Mouse (Mus musculus): ENCODE data around the gene Etl4. TPM values are rescaled to one million over a fixed set of nuclear protein-coding genes. Genes with fewer than 3 reads are reported as not detected.

Gene Etl4
- total RNA-seq, 2 experiments from 2014 or later: 57.5 to 85.3 TPM

GRCm38 (mm10) chr2:20748481-20748880 lies 838.9 kb downstream of the Etl4 start:
- H3K27ac ChIP-seq: no peak overlapping the region
- intact Hi-C loops (cut with DNase I): no loop called here
- DNase-seq: no peak
- no peak overlapping the region for H3K4me3 ChIP-seq
- no peak for TF ChIP-seq CTCF (IDR thresholded peaks at IDR 0.05)

- no peak for TF ChIP-seq CTCF (IDR thresholded peaks at IDR 0.05)
- H3K4me3 ChIP-seq: no peak overlapping the region
- H3K27ac ChIP-seq: no peak overlapping the region
- intact Hi-C loops (cut with DNase I): no loop called here
- no peak for DNase-seq
These were observed 840.1 kb downstream of the Etl4 start for GRCm38 (mm10) chr2:20749687-20750086.

GRCm38 (mm10) chr2:20753282-20754110 lies 843.9 kb downstream of the Etl4 start:
- intact Hi-C loops (cut with DNase I): no loop called here
- no peak for DNase-seq
- no peak for TF ChIP-seq CTCF (IDR thresholded peaks at IDR 0.05)
- Histone ChIP-seq H3K27ac (peak overlapping the region; percentile 41), H3K4me3 (no peak overlapping the region)

- Histone ChIP-seq H3K4me3 (no peak overlapping the region), H3K27ac (no peak overlapping the region)
- intact Hi-C loops (cut with DNase I): no loop called here
- TF ChIP-seq CTCF (IDR thresholded peaks at IDR 0.05): no peak
- no peak for DNase-seq
These were observed 847.4 kb downstream of the Etl4 start for GRCm38 (mm10) chr2:20756964-20757363.

GRCm38 (mm10) chr2:20759045-20759662 lies 849.6 kb downstream of the Etl4 start:
- Histone ChIP-seq H3K4me3 (no peak overlapping the region), H3K27ac (no peak overlapping the region)
- DNase-seq: no peak
- no peak for TF ChIP-seq CTCF (IDR thresholded peaks at IDR 0.05)
- intact Hi-C loops (cut with DNase I): no loop called here

GRCm38 (mm10) chr2:20761320-20761719 lies 851.7 kb downstream of the Etl4 start:
- intact Hi-C loops (cut with DNase I): no loop called here
- Histone ChIP-seq H3K27ac (no peak overlapping the region), H3K4me3 (no peak overlapping the region)
- no peak for DNase-seq
- TF ChIP-seq CTCF (IDR thresholded peaks at IDR 0.05): no peak

GRCm38 (mm10) chr2:20761751-20762150 lies 852.2 kb downstream of the Etl4 start:
- no peak for DNase-seq
- Histone ChIP-seq H3K4me3 (no peak overlapping the region), H3K27ac (no peak overlapping the region)
- intact Hi-C loops (cut with DNase I): no loop called here
- TF ChIP-seq CTCF (IDR thresholded peaks at IDR 0.05): no peak

GRCm38 (mm10) chr2:20763511-20764212 lies 854.1 kb downstream of the Etl4 start:
- DNase-seq: no peak
- intact Hi-C loops (cut with DNase I): no loop called here
- no peak for TF ChIP-seq CTCF (IDR thresholded peaks at IDR 0.05)
- Histone ChIP-seq H3K4me3 (no peak overlapping the region), H3K27ac (peak overlapping the region; percentile 81)

- DNase-seq: peak; percentile 68
- no peak for TF ChIP-seq CTCF (IDR thresholded peaks at IDR 0.05)
- intact Hi-C loops (cut with DNase I): no loop called here
- Histone ChIP-seq H3K27ac (peak overlapping the region; percentile 81), H3K4me3 (no peak overlapping the region)
These were observed 855.0 kb downstream of the Etl4 start for GRCm38 (mm10) chr2:20764566-20765090.

- TF ChIP-seq CTCF (IDR thresholded peaks at IDR 0.05): peak; percentile 50; the same call in 1 of the 2 replicates
- intact Hi-C loops (cut with DNase I): no loop called here
- peak; percentile 41 for DNase-seq
- no peak overlapping the region for H3K4me3 ChIP-seq
- H3K27ac ChIP-seq: no peak overlapping the region
These were observed 859.1 kb downstream of the Etl4 start for GRCm38 (mm10) chr2:20768681-20769080.

GRCm38 (mm10) chr2:20770171-20770570 lies 860.6 kb downstream of the Etl4 start:
- intact Hi-C loops (cut with DNase I): no loop called here
- TF ChIP-seq CTCF (IDR thresholded peaks at IDR 0.05): no peak
- no peak for DNase-seq
- Histone ChIP-seq H3K4me3 (no peak overlapping the region), H3K27ac (no peak overlapping the region)

- Histone ChIP-seq H3K27ac (no peak overlapping the region), H3K4me3 (no peak overlapping the region)
- intact Hi-C loops (cut with DNase I): no loop called here
- no peak for TF ChIP-seq CTCF (IDR thresholded peaks at IDR 0.05)
- peak; percentile 31 for DNase-seq
These were observed 864.9 kb downstream of the Etl4 start for GRCm38 (mm10) chr2:20774462-20774861.

Data from gastrocnemius, adult 2 months (tissue).